Comparison of ENCODE assay signal across 11 mouse cellular contexts in genomic region chr6:28396051-28396852, GRCm38 (mm10). TPM values are rescaled to one million over a fixed set of nuclear protein-coding genes. Genes with fewer than 3 reads are reported as not detected.
DNase-seq lines count a peak whose midpoint lies in the region; ATAC-seq lines count a peak whose summit lies in the region.
"Had no signal": no experiment of that assay in that cellular context is flagged by ENCODE, and none has a peak within 500 bp of the region (broad histone marks: within the 10 kb centered on the region; RNA-seq: fewer than 3 reads in every experiment).

No protein-coding gene starts in this region.

- H3K4me1 ChIP-seq in heart, embryonic 10.5 days: peaks cover 3% of the 10 kb centered on the region; the same call in 1 of the 2 replicates
- H3K4me1 ChIP-seq in hindbrain, embryonic 10.5 days (replicated peaks): peaks cover 10% of the 10 kb centered on the region
- peaks cover 22% of the 10 kb centered on the region for H3K4me1 ChIP-seq in midbrain, embryonic 13.5 days (replicated peaks)

- H3K27ac ChIP-seq in heart, embryonic 10.5 days: no peak overlapping the region
- peak overlapping the region; percentile 87 for H3K27ac ChIP-seq in hindbrain, embryonic 10.5 days
- peak overlapping the region; percentile 78; the same call in 1 of the 2 replicates for H3K27ac ChIP-seq in midbrain, embryonic 13.5 days

- whole genome bisulfite sequencing in heart, embryonic 10.5 days: 29% methylated on average over 15 of the region's 15 CpGs
- 20% methylated on average over 15 of the region's 15 CpGs for WGBS in hindbrain, embryonic 10.5 days
- WGBS in midbrain, embryonic 13.5 days: 9% methylated on average over 15 of the region's 15 CpGs

- no peak for DNase-seq in heart, embryonic 10.5 days (ENCODE audit: low spot score)
- no peak for DNase-seq in heart, postnatal 10 days
- DNase-seq in embryo, embryonic 10 days (ENCODE audit: low spot score): peak; percentile 11
- peak; percentile 15 for DNase-seq in hindbrain, embryonic 10.5 days (ENCODE audit: low spot score)
- DNase-seq in spleen, adult 12 weeks (ENCODE audit: low spot score): no peak
- DNase-seq in urinary bladder, postnatal 4 days (ENCODE audit: low spot score in 2 of 2): no peak
- no peak for DNase-seq in spleen, postnatal 4 days (ENCODE audit: low spot score in 2 of 2)
- DNase-seq: cerebellum, adult 9-11 months; gastrocnemius, postnatal 25 days had no signal

- peak overlapping the region; percentile 64 for H3K9ac ChIP-seq in midbrain, embryonic 13.5 days (replicated peaks)

- H3K27me3 ChIP-seq in heart, embryonic 10.5 days (ENCODE audit: insufficient read depth, poor library complexity, severe bottlenecking): peaks cover 49% of the 10 kb centered on the region
- H3K27me3 ChIP-seq in hindbrain, embryonic 10.5 days (ENCODE audit: insufficient read depth, poor library complexity, severe bottlenecking): peaks cover 27% of the 10 kb centered on the region
- peaks cover 39% of the 10 kb centered on the region for H3K27me3 ChIP-seq in midbrain, embryonic 13.5 days

- intact Hi-C loops in heart, postnatal 10 days (cut with DNase I): no loop called here

- no peaks in the 10 kb centered on the region for H3K36me3 ChIP-seq in heart, embryonic 10.5 days
- no peaks in the 10 kb centered on the region for H3K36me3 ChIP-seq in hindbrain, embryonic 10.5 days
- H3K36me3 ChIP-seq in midbrain, embryonic 13.5 days: no peaks in the 10 kb centered on the region

- peaks cover 2% of the 10 kb centered on the region; the same call in 1 of the 2 replicates for H3K9me3 ChIP-seq in heart, embryonic 10.5 days
- H3K9me3 ChIP-seq in hindbrain, embryonic 10.5 days: 0 out of 2 replicates have a peak, but pooled peaks cover 3% of the 10 kb centered on the region
- no peaks in the 10 kb centered on the region for H3K9me3 ChIP-seq in midbrain, embryonic 13.5 days

- H3K4me2 ChIP-seq in midbrain, embryonic 13.5 days (replicated peaks): peak overlapping the region; percentile 57

- ATAC-seq in midbrain, embryonic 13.5 days: peak; percentile 51

- H3K4me3 ChIP-seq in heart, embryonic 10.5 days: peak overlapping the region; percentile 59; the same call in 1 of the 2 replicates
- H3K4me3 ChIP-seq in hindbrain, embryonic 10.5 days: peak overlapping the region; percentile 60
- peak overlapping the region; percentile 40 for H3K4me3 ChIP-seq in midbrain, embryonic 13.5 days (replicated peaks)

RNA-seq across cellular contexts. Expression of gene Zfp800, which starts 1.6 kb away (rescaled TPM):
- polyA plus RNA-seq in heart, embryonic 10.5 days (2016; fragmentation: Nextera tagmentation; extraction: Ambion mirVana): 11.7 and 15.0 TPM in 2 replicates
- 10 to 100 TPM; 12.2 TPM for total RNA-seq in heart, postnatal 10 days (2021)
- polyA plus RNA-seq in hindbrain, embryonic 10.5 days (2016; fragmentation: Nextera tagmentation; extraction: Ambion mirVana): 17.5 and 20.7 TPM in 2 replicates
- 24.1 and 28.6 TPM in 2 replicates for polyA plus RNA-seq in midbrain, embryonic 13.5 days (2015; fragmentation: Nextera tagmentation; extraction: Ambion mirVana)

RNA-seq across cellular contexts. Expression of gene Arf5, which starts 27.1 kb away (rescaled TPM):
- polyA plus RNA-seq in heart, embryonic 10.5 days (2016; fragmentation: Nextera tagmentation; extraction: Ambion mirVana): 273 and 310 TPM in 2 replicates
- 100 to 1,000 TPM; 205 TPM for total RNA-seq in heart, postnatal 10 days (2021)
- 302 and 343 TPM in 2 replicates for polyA plus RNA-seq in hindbrain, embryonic 10.5 days (2016; fragmentation: Nextera tagmentation; extraction: Ambion mirVana)
- 357 and 363 TPM in 2 replicates for polyA plus RNA-seq in midbrain, embryonic 13.5 days (2015; fragmentation: Nextera tagmentation; extraction: Ambion mirVana)

RNA-seq across cellular contexts. Expression of gene Fscn3, which starts 31.3 kb away (rescaled TPM):
- not detected in 2 replicates for polyA plus RNA-seq in heart, embryonic 10.5 days (2016; fragmentation: Nextera tagmentation; extraction: Ambion mirVana)
- not detected for total RNA-seq in heart, postnatal 10 days (2021)
- not detected in 2 replicates for polyA plus RNA-seq in hindbrain, embryonic 10.5 days (2016; fragmentation: Nextera tagmentation; extraction: Ambion mirVana)
- 0.16 TPM in 1 of 2 replicates, not detected in the other for polyA plus RNA-seq in midbrain, embryonic 13.5 days (2015; fragmentation: Nextera tagmentation; extraction: Ambion mirVana)
- total RNA-seq: gastrocnemius, postnatal 25 days; left cerebral cortex, adult 18-20 months had no signal

RNA-seq across cellular contexts. Expression of gene Gcc1, which starts 31.9 kb away (rescaled TPM):
- polyA plus RNA-seq in heart, embryonic 10.5 days (2016; fragmentation: Nextera tagmentation; extraction: Ambion mirVana): 7.0 and 7.6 TPM in 2 replicates
- 10 to 100 TPM; 10.8 to 11.6 TPM for total RNA-seq in heart, postnatal 10 days (2021)
- polyA plus RNA-seq in hindbrain, embryonic 10.5 days (2016; fragmentation: Nextera tagmentation; extraction: Ambion mirVana): 11.9 and 13.0 TPM in 2 replicates
- polyA plus RNA-seq in midbrain, embryonic 13.5 days (2015; fragmentation: Nextera tagmentation; extraction: Ambion mirVana): 13.2 and 14.2 TPM in 2 replicates

RNA-seq across cellular contexts. Expression of gene Pax4, which starts 52.9 kb away (rescaled TPM):
- polyA plus RNA-seq in heart, embryonic 10.5 days (2016; fragmentation: Nextera tagmentation; extraction: Ambion mirVana): not detected in 2 replicates
- total RNA-seq in heart, postnatal 10 days (2021): not detected
- polyA plus RNA-seq in hindbrain, embryonic 10.5 days (2016; fragmentation: Nextera tagmentation; extraction: Ambion mirVana): not detected in 2 replicates
- polyA plus RNA-seq in midbrain, embryonic 13.5 days (2015; fragmentation: Nextera tagmentation; extraction: Ambion mirVana): not detected in 2 replicates
- total RNA-seq: gastrocnemius, postnatal 25 days; left cerebral cortex, adult 18-20 months had no signal

Comparison
In these comparisons a context has a peak if more than half of its experiments do, and no peak if none do; other contexts are left out.
1. DNase-seq: peak in embryo, embryonic 10 days (single experiment) and hindbrain, embryonic 10.5 days (single experiment); none in heart, embryonic 10.5 days (single experiment), heart, postnatal 10 days (0 of 2), spleen, adult 12 weeks (single experiment), urinary bladder, postnatal 4 days (0 of 2) and spleen, postnatal 4 days (0 of 2).
2. Peak in every context shown above with its lines, with median percentiles within 50 percentile points of each other: H3K4me3 ChIP-seq.